Mouse (Mus musculus): ENCODE results near the gene Kcnt2. TPM values are rescaled to one million over a fixed set of nuclear protein-coding genes. Genes with fewer than 3 reads are reported as not detected.

The Kcnt2 gene
- polyA plus RNA-seq, 1 experiment from 2014 or later = 2.6 TPM

DNA sequence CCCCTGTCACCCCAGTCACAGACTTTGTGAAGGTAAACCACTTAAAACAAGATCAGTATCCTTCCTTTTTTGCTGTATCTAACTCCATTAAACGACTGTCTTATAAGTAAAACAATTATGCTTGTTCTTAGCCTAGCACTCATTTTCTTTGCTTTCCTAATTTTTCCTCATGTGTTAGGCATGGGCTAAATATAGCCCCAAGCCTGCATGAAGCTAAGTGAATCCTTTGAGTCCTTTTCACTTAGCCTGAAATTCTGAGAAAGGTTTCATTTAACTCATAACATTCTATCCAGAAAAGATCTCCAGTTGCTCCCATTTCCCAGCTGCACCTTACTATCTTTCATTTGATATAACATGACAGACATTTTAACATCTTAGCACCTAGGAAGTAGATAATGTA lies 127.6 kb downstream of the Kcnt2 start:
- Histone ChIP-seq H3K4me2 (no peak overlapping the region), H3K36me3 (no peaks in the 10 kb centered on the region), H3K4me3 (replicated peaks) (no peak overlapping the region), H3K9me3 (no peaks in the 10 kb centered on the region), H3K27me3 (no peaks in the 10 kb centered on the region), H3K9ac (replicated peaks) (no peak overlapping the region), H3K4me1 (replicated peaks) (no peaks in the 10 kb centered on the region), H3K27ac (no peak overlapping the region)
- 64% methylated on average over 1 of the region's 1 CpGs for WGBS
- no peak for ATAC-seq (ENCODE audit: insufficient number of reproducible peaks, insufficient read depth, low FRiP score, low TSS enrichment, low read depth)

DNA sequence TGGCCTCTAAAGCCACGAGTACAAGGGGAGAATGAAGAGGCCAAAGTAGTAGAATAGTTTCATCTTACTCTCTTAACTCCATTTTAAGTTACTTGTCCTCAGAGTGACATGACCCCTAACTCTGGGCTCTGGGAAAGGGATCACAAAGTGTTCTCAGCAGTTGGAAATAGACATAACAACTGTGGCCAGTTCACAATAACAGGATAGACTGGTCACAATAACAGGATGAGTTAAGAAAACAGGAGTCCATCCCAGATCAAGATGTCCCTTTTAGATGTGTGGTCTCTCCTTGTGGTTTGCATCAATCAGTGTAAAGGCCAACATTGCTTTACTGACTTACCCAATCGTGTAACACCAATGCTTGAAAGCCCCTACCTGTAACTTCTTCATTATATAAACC lies 132.8 kb downstream of the Kcnt2 start:
- WGBS = 75% methylated on average over 2 of the region's 2 CpGs
- ATAC-seq (ENCODE audit: insufficient number of reproducible peaks, insufficient read depth, low FRiP score, low TSS enrichment, low read depth) = no peak
- Histone ChIP-seq H3K4me2 (no peak overlapping the region), H3K9me3 (no peaks in the 10 kb centered on the region), H3K9ac (replicated peaks) (no peak overlapping the region), H3K36me3 (no peaks in the 10 kb centered on the region), H3K27me3 (no peaks in the 10 kb centered on the region), H3K27ac (no peak overlapping the region), H3K4me1 (replicated peaks) (no peaks in the 10 kb centered on the region), H3K4me3 (replicated peaks) (no peak overlapping the region)

DNA sequence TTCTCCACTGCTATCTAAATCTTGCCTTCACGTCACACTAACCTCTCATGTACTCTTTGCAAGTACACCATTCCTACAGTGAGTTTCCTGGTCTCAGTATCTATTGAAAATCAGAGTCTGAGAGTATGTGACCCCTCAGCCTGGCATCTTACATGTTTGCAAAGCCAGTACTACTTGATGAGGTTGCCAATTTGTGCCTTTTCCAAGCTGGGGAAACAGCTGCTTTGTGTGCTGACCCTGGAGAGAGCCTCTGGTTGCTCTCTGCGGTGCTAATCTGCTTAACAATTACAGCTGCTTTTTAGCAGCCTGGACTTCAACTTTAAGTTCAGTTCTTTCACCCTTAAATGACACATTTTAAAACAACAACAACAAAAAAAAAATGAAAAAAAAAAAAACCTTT lies 133.6 kb downstream of the Kcnt2 start:
- Histone ChIP-seq H3K4me3 (replicated peaks) (no peak overlapping the region), H3K27me3 (no peaks in the 10 kb centered on the region), H3K36me3 (no peaks in the 10 kb centered on the region), H3K27ac (no peak overlapping the region), H3K4me1 (replicated peaks) (no peaks in the 10 kb centered on the region), H3K4me2 (no peak overlapping the region), H3K9me3 (no peaks in the 10 kb centered on the region), H3K9ac (replicated peaks) (no peak overlapping the region)
- ATAC-seq (ENCODE audit: insufficient number of reproducible peaks, insufficient read depth, low FRiP score, low TSS enrichment, low read depth) = no peak
- WGBS = 56% methylated on average over 2 of the region's 2 CpGs

DNA sequence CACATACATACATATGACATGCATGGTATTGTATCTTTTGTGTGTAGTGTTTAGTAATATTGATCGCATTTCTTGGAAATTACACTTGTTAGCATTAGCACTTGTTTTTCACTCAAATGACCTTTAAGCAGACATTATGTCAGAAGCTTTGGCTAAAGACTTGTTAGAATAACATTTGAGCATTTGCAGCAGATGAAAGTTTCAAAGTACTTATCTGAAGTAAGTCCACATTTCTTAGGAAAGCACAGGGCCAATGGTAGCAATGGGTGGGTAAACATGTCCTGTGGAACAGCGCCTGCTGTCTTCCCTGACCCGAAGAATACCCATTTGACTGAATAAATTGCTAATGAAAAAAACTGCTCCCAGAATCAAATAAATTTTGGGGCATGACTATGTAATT lies 135.1 kb downstream of the Kcnt2 start:
- no peaks in the 10 kb centered on the region for H3K27me3 ChIP-seq
- no peak overlapping the region for H3K4me2 ChIP-seq
- no peak overlapping the region for H3K27ac ChIP-seq
- no peaks in the 10 kb centered on the region for H3K9me3 ChIP-seq
- 88% methylated on average over 3 of the region's 3 CpGs for WGBS
- ATAC-seq (ENCODE audit: insufficient number of reproducible peaks, insufficient read depth, low FRiP score, low TSS enrichment, low read depth) = no peak
- H3K36me3 ChIP-seq = no peaks in the 10 kb centered on the region
- H3K9ac ChIP-seq (replicated peaks) = no peak overlapping the region
- no peak overlapping the region for H3K4me3 ChIP-seq (replicated peaks)
- no peaks in the 10 kb centered on the region for H3K4me1 ChIP-seq (replicated peaks)

DNA sequence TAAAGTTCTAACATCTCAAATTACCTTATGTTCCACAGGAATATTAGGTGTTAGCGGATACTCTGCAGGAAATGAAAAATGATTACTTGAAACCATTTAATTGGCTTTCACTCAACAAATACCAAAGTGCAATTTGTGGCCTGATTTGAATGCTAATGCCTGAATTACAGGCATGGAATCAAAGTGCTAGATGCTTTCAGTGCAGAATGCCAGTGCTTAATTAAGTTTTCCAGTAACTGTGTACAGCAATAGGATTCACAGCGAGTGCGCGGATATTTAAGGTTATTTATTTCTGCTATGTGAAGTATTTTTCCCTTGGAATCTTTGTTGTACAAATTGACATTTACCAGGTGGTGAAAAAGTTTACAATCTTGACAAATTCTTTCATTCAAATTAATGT lies 144.3 kb downstream of the Kcnt2 start:
- WGBS = 63% methylated on average over 4 of the region's 4 CpGs
- no peak for ATAC-seq (ENCODE audit: insufficient number of reproducible peaks, insufficient read depth, low FRiP score, low TSS enrichment, low read depth)
- Histone ChIP-seq H3K4me3 (replicated peaks) (no peak overlapping the region), H3K4me2 (no peak overlapping the region), H3K36me3 (no peaks in the 10 kb centered on the region), H3K4me1 (replicated peaks) (no peaks in the 10 kb centered on the region), H3K27me3 (no peaks in the 10 kb centered on the region), H3K9me3 (no peaks in the 10 kb centered on the region), H3K27ac (no peak overlapping the region), H3K9ac (replicated peaks) (no peak overlapping the region)

DNA sequence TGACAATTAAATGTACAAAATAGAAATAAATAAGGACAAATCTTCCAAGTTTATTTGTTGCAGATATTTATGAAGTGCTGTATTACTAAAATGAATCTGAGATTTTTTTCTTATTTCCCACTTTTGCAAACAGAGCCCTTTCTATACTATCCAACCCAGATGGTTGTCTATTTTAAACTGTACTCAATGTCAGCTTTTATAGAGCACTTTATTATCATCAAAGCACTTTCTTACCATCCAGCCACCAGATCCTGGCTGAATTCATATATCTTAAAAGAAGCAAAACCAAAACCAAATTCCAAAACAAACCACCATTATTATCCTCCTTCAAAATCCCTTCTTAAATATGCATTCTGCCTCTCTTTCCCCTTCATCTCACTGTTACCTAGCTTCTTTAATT lies 151.8 kb downstream of the Kcnt2 start:
- H3K4me1 ChIP-seq (replicated peaks) = peaks cover 3% of the 10 kb centered on the region; the same call in 1 of the 2 replicates
- H3K27ac ChIP-seq = no peak overlapping the region
- no peak overlapping the region for H3K4me2 ChIP-seq
- no peaks in the 10 kb centered on the region for H3K9me3 ChIP-seq
- no peak overlapping the region for H3K4me3 ChIP-seq (replicated peaks)
- H3K36me3 ChIP-seq = no peaks in the 10 kb centered on the region
- no peak overlapping the region for H3K9ac ChIP-seq (replicated peaks)
- no peaks in the 10 kb centered on the region for H3K27me3 ChIP-seq
- no peak for ATAC-seq (ENCODE audit: insufficient number of reproducible peaks, insufficient read depth, low FRiP score, low TSS enrichment, low read depth)

DNA sequence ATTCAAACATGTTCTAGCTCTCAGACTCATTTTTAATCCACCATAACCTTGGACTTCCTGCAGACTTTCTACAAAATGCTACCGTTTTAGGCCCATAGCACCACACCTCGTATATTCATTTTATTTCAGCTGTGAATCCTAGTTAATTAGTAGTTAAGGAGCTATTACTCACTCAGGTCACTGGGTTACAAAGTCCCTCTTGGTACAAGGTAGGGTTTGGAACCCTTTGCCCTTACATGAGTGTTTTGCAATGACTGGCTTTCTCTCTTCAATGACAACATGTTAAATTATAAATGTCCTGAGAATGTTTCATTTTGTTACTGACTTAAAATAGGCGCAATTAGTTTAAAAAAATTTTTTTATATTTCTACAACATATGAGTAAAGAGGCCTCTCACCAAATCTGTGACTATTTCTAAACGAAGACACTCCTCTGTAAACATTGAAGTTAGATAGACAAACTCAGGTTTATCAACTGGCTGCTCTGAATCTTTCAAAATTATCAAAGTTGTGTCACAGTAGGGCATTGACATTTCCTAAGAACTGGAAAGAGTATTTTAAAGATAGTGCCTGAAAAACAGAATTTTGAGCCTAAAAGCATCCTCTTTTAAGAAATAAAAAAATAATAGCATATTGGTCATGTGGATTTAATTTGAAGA lies 160.8 kb downstream of the Kcnt2 start:
- H3K4me2 ChIP-seq = no peak overlapping the region
- WGBS = 50% methylated on average over 4 of the region's 4 CpGs
- no peak for ATAC-seq (ENCODE audit: insufficient number of reproducible peaks, insufficient read depth, low FRiP score, low TSS enrichment, low read depth)
- no peaks in the 10 kb centered on the region for H3K27me3 ChIP-seq
- H3K9ac ChIP-seq (replicated peaks) = no peak overlapping the region
- H3K27ac ChIP-seq = no peak overlapping the region
- H3K9me3 ChIP-seq = no peaks in the 10 kb centered on the region
- no peak overlapping the region for H3K4me3 ChIP-seq (replicated peaks)
- H3K4me1 ChIP-seq (replicated peaks) = peaks cover 8% of the 10 kb centered on the region
- H3K36me3 ChIP-seq = no peaks in the 10 kb centered on the region

DNA sequence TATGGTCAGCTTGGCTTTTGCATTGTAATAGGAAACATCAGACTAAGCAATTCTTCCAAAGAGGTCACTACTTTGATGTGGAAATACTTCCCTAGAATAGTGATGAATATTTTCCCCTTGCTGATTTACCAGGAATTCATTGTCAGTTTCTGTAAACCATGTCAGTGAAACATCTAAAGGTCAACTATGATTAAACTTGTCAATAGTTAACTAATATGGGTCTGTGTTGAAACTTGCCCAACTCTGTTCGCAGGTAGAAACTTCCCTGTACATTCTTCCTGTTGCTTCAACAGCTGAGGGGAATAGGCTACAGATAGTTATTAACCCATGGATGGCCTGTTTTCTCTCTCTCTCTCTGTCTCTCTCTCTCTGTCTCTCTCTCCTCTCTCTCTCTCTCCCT lies 169.8 kb downstream of the Kcnt2 start:
- Histone ChIP-seq H3K4me3 (replicated peaks) (no peak overlapping the region), H3K36me3 (no peaks in the 10 kb centered on the region), H3K9ac (replicated peaks) (no peak overlapping the region), H3K4me2 (no peak overlapping the region), H3K4me1 (replicated peaks) (no peaks in the 10 kb centered on the region), H3K27me3 (no peaks in the 10 kb centered on the region), H3K9me3 (no peaks in the 10 kb centered on the region), H3K27ac (no peak overlapping the region)
- ATAC-seq (ENCODE audit: insufficient number of reproducible peaks, insufficient read depth, low FRiP score, low TSS enrichment, low read depth) = no peak
- WGBS = 71% methylated on average over 1 of the region's 1 CpGs

DNA sequence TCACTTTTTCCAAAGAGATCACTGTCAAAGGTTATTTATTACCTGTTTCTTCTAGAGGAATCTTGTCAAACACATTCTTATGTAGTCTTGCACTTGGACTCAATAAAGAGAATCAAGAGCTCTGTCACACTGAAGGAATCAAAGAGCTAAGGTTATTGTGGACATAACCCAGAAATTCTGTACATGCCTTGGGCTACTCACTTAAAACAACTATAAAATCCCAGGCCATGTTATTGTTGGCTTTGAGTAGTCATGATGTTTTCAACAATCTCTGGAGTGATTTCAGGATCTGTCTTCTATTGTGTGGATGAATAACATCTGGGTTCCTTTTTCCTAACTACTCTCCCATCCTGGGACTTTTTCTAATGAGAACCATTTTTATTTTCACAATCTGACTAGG lies 177.0 kb downstream of the Kcnt2 start:
- ATAC-seq (ENCODE audit: insufficient number of reproducible peaks, insufficient read depth, low FRiP score, low TSS enrichment, low read depth) = no peak
- no peak overlapping the region for H3K27ac ChIP-seq
- H3K4me1 ChIP-seq (replicated peaks) = no peaks in the 10 kb centered on the region
- H3K27me3 ChIP-seq = no peaks in the 10 kb centered on the region
- H3K9ac ChIP-seq (replicated peaks) = no peak overlapping the region
- no peak overlapping the region for H3K4me2 ChIP-seq
- no peak overlapping the region for H3K4me3 ChIP-seq (replicated peaks)
- H3K9me3 ChIP-seq = no peaks in the 10 kb centered on the region
- H3K36me3 ChIP-seq = no peaks in the 10 kb centered on the region

DNA sequence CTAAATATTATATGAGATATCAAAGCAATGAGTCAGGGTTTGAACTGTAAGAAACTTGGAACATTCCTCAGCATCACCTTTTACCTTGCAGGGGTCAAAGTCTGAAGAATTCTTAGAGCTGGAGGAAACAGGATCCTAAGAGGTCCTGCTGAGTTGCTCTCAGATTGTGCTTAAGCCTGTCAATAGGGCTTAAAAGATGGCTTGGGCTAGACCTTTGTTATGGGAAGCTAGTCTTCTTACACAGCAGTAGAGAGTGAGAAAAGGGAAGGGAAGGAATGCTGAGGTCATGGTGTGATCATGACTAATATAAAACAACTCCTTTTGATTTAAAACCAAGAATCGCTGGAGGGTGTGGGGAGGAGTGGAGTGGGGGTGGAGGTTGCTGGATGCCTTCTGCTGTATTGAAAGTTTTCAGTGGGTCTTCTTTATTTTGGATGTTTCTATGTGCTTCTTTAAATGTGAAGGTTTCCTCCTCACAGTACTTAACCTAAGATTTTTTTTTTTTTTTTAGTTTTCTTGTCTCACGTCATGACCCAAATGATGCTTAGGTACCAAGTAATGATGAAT lies 183.4 kb downstream of the Kcnt2 start:
- ATAC-seq (ENCODE audit: insufficient number of reproducible peaks, insufficient read depth, low FRiP score, low TSS enrichment, low read depth) = no peak
- 41% methylated on average over 2 of the region's 2 CpGs for WGBS
- Histone ChIP-seq H3K4me3 (replicated peaks) (no peak overlapping the region), H3K36me3 (no peaks in the 10 kb centered on the region), H3K9me3 (no peaks in the 10 kb centered on the region), H3K27me3 (no peaks in the 10 kb centered on the region), H3K27ac (no peak overlapping the region), H3K4me1 (replicated peaks) (no peaks in the 10 kb centered on the region), H3K9ac (replicated peaks) (no peak overlapping the region), H3K4me2 (no peak overlapping the region)

DNA sequence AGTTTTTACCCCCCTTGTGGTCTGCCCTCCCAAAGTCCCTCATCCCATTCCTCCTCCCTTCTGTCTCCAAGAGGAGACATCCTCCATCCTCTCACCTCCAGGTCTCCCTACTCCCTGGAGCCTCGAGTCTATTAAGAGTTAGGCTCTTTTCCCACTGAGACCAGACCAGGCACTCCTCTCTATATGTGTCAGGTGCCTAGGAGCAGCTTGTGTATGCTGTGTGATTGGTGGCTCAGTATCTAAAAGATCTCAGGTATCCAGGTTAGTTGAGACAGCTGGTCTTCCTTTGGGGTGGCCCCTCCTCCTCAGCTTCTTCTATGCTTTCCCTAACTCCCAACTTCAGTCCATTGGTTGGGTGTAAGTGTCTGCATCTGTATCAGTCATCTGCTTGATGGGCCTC lies 186.1 kb downstream of the Kcnt2 start:
- Histone ChIP-seq H3K9ac (replicated peaks) (no peak overlapping the region), H3K27ac (no peak overlapping the region), H3K4me1 (replicated peaks) (no peaks in the 10 kb centered on the region), H3K4me3 (replicated peaks) (no peak overlapping the region), H3K36me3 (no peaks in the 10 kb centered on the region), H3K9me3 (no peaks in the 10 kb centered on the region), H3K4me2 (no peak overlapping the region), H3K27me3 (no peaks in the 10 kb centered on the region)
- WGBS = 55% methylated on average over 1 of the region's 1 CpGs
- ATAC-seq (ENCODE audit: insufficient number of reproducible peaks, insufficient read depth, low FRiP score, low TSS enrichment, low read depth) = no peak

DNA sequence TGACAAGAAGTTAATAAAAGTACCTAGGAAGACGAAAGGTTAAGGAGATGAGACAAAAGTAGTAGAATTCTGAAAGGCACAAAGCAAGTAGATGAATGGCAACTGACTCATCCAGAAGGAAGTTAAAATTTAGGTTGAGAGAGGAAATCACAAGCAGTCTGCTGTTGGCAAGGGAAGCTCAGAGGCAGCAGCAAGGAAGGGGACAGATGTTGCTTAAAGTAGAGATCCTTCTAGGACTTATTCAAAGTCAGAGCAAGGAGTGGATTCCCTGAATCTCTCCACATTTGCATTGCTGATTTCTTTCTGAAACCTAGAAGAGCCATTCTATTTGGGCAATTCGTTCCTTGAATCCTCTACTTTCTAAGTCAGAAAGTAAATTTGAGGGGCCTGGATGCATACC lies 188.8 kb downstream of the Kcnt2 start:
- Histone ChIP-seq H3K36me3 (no peaks in the 10 kb centered on the region), H3K4me1 (replicated peaks) (no peaks in the 10 kb centered on the region), H3K4me3 (replicated peaks) (no peak overlapping the region), H3K4me2 (no peak overlapping the region), H3K9ac (replicated peaks) (no peak overlapping the region), H3K9me3 (no peaks in the 10 kb centered on the region), H3K27ac (no peak overlapping the region), H3K27me3 (no peaks in the 10 kb centered on the region)
- ATAC-seq (ENCODE audit: insufficient number of reproducible peaks, insufficient read depth, low FRiP score, low TSS enrichment, low read depth) = no peak
- 72% methylated on average over 2 of the region's 2 CpGs for WGBS

Data from limb, embryonic 12.5 days (tissue).